Mouse (Mus musculus) intestine, postnatal 0 days (tissue): Measurements from ENCODE around the gene Gnaz. TPM values are rescaled to one million over a fixed set of nuclear protein-coding genes. Genes with fewer than 3 reads are reported as not detected.
"Not testable (repeated sequence)": the region's sequence is repeated elsewhere in the genome, so short reads cannot be mapped to it uniquely, and the experiment has no call there.

Experiments
- ATAC-seq: fragments of 200-750 bp; cut with Nextera tagmentation; 2 replicates; pipeline ENCODE4 v1.8.0; 2017; ENCODE audit warnings: mild to moderate bottlenecking, moderate TSS enrichment, moderate library complexity
- H3K27ac ChIP-seq: fragments of 300-500 bp; sonication (generic); 2 replicates; pipeline ENCODE4 v1.5.1; 2014; ENCODE audit warnings: mild to moderate bottlenecking, low read depth, low read length, moderate library complexity
- H3K27me3 ChIP-seq: fragments of 300-500 bp; sonication (generic); replicated peaks from 2 replicates; pipeline ENCODE4 v1.6.1; 2014; ENCODE audit warnings: low read length, mixed read lengths; ENCODE audit not compliant: control insufficient read depth, insufficient read depth
- H3K36me3 ChIP-seq: fragments of 300-500 bp; sonication (generic); 2 replicates; pipeline ENCODE4 v1.6.1; 2014; ENCODE audit warnings: mild to moderate bottlenecking, moderate library complexity; ENCODE audit not compliant: control insufficient read depth, insufficient read depth
- H3K4me1 ChIP-seq: fragments of 300-500 bp; sonication (generic); replicated peaks from 2 replicates; pipeline ENCODE4 v1.6.1; 2014; ENCODE audit warnings: antibody characterized with exemption, low read length, mixed read lengths; ENCODE audit not compliant: control insufficient read depth, insufficient read depth
- H3K4me2 ChIP-seq: fragments of 300-500 bp; sonication (generic); replicated peaks from 2 replicates; pipeline ENCODE4 v1.6.1; 2014; ENCODE audit warnings: low read depth, mild to moderate bottlenecking, moderate library complexity
- H3K4me3 ChIP-seq: fragments of 300-500 bp; sonication (generic); 2 replicates; pipeline ENCODE4 v1.5.1; 2014; ENCODE audit warnings: low read depth, low read length
- H3K9ac ChIP-seq: fragments of 300-500 bp; sonication (generic); 2 replicates; pipeline ENCODE4 v1.6.1; 2014; ENCODE audit warnings: mild to moderate bottlenecking, low read depth, low read length
- H3K9me3 ChIP-seq: fragments of 300-500 bp; sonication (generic); 2 replicates; pipeline ENCODE4 v1.6.1; 2016; ENCODE audit warnings: mixed run types; ENCODE audit not compliant: control insufficient read depth
- CTCF ChIP-seq: sonication (generic); IDR thresholded peaks from 2 replicates; pipeline ENCODE4 v1.5.1; 2016; ENCODE audit warnings: low read depth, mild to moderate bottlenecking, control low read depth, antibody characterized with exemption, moderate library complexity
- WGBS: fragments of 180-500 bp; shearing (Covaris S2); extraction: QIAGEN DNeasy Blood & Tissue Kit; methylation state at CpG from one replicate; pipeline ENCODE4 v1.1.7; 2014; 5-methylcytosine and 5-hydroxymethylcytosine counted together
- polyA plus RNA-seq: library from polyadenylated mRNA; unstranded; fragments of >200 nt; fragmentation: Nextera tagmentation; extraction: Ambion mirVana; gene quantifications from 2 replicates; pipeline ENCODE4 v1.2.1, GENCODE M21; 2015

Gene Gnaz
- polyA plus RNA-seq, 1 experiment from 2014 or later, result 2.4 TPM

GRCm38 (mm10) chr10:75029677-75030076 is 62.7 kb downstream of the Gnaz start:
- no peaks in the 10 kb centered on the region for H3K4me1 ChIP-seq
- no peaks in the 10 kb centered on the region for H3K9me3 ChIP-seq
- H3K4me2 ChIP-seq, result no peak overlapping the region
- WGBS, result 94% methylated on average over 3 of the region's 3 CpGs
- no peak for ATAC-seq
- no peaks in the 10 kb centered on the region for H3K27me3 ChIP-seq
- no peaks in the 10 kb centered on the region for H3K36me3 ChIP-seq
- no peak for TF ChIP-seq CTCF
- no peak overlapping the region for H3K9ac ChIP-seq
- H3K27ac ChIP-seq, result no peak overlapping the region
- H3K4me3 ChIP-seq, result no peak overlapping the region

GRCm38 (mm10) chr10:75030234-75030633 is 63.3 kb downstream of the Gnaz start:
- Histone ChIP-seq H3K4me3 (no peak overlapping the region), H3K4me1 (no peaks in the 10 kb centered on the region), H3K9ac (no peak overlapping the region), H3K36me3 (no peaks in the 10 kb centered on the region), H3K4me2 (no peak overlapping the region), H3K27ac (no peak overlapping the region), H3K9me3 (no peaks in the 10 kb centered on the region), H3K27me3 (no peaks in the 10 kb centered on the region)
- no peak for TF ChIP-seq CTCF
- no peak for ATAC-seq
- 76% methylated on average over 3 of the region's 3 CpGs for WGBS

DNA sequence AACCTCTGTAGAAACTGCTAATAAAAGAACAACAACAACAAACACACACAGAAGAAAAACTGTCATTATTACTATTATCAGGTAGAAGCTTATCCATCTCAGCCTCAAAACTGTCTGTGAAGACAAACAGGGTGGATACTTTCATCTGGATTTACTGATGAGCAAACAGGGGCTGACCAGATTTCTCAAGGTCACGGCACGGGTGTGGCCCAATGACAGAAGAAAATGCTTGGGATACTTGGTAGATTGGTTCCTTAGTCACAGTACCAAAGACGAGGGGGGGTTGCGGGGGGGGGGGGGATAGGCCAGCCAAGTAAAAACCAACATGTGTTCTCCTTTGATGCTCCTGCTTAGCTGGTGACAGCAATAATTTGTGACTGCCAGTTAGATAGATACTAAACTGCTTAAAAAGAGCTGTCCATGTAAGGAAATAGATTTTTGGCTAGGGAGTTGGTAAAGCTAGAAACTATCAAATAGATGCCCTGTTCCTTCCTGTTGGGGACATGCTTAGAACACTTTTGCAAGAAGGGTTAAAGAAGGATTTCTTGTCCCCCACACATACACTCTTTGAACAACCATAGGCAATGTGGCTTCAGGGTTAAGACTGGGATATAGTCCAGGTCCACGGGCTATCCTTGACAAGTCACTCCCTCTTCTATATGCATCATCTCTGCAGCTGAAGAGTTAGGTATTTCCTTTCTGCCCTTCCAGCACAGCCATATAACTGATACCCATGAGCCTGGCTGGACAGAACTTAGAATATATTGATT is 64.6 kb downstream of the Gnaz start:
- no peaks in the 10 kb centered on the region for H3K36me3 ChIP-seq
- WGBS, result 50% methylated on average over 5 of the region's 5 CpGs
- H3K4me3 ChIP-seq, result no peak overlapping the region
- H3K9me3 ChIP-seq, result no peaks in the 10 kb centered on the region
- H3K27me3 ChIP-seq, result no peaks in the 10 kb centered on the region
- no peaks in the 10 kb centered on the region for H3K4me1 ChIP-seq
- no peak for TF ChIP-seq CTCF
- ATAC-seq, result no peak
- H3K4me2 ChIP-seq, result no peak overlapping the region
- no peak overlapping the region for H3K9ac ChIP-seq
- H3K27ac ChIP-seq, result no peak overlapping the region

- Histone ChIP-seq H3K27me3 (no peaks in the 10 kb centered on the region), H3K27ac (no peak within 1 kb of the TSS), H3K36me3 (no peaks in the 10 kb centered on the region), H3K4me1 (peaks cover 4% of the 10 kb centered on the region; the same call in 1 of the 2 replicates), H3K9ac (no peak within 1 kb of the TSS), H3K9me3 (no peaks in the 10 kb centered on the region), H3K4me3 (no peak within 1 kb of the TSS), H3K4me2 (no peak within 1 kb of the TSS)
- 27% methylated on average over 10 of the region's 10 CpGs for WGBS
- ATAC-seq, result no peak
- no peak for TF ChIP-seq CTCF
These were observed 65.4 kb downstream of the Gnaz start, which contains the start of gene Rsph14 for GRCm38 (mm10) chr10:75032395-75032794. Rsph14 (minus strand) TSS chr10:75032586.

GRCm38 (mm10) chr10:75036883-75037379 is 70.0 kb downstream of the Gnaz start, which contains the start of gene Rab36:
Rab36 (plus strand) TSS chr10:75037058.
- no peak for TF ChIP-seq CTCF

GRCm38 (mm10) chr10:75042060-75042459 is 75.1 kb downstream of the Gnaz start:
- H3K4me2 ChIP-seq, H3K27me3 ChIP-seq, H3K9ac ChIP-seq, H3K4me3 ChIP-seq, H3K4me1 ChIP-seq, H3K36me3 ChIP-seq, ATAC-seq, H3K9me3 ChIP-seq, H3K27ac ChIP-seq: not testable (repeated sequence)
- 10% methylated on average over 1 of the region's 1 CpGs for WGBS

More at GRCm38 (mm10) chr10:75036883-75037379, 70.0 kb downstream of the Gnaz start, which contains the start of gene Rab36:
- peak; percentile 94 for ATAC-seq
- Histone ChIP-seq H3K4me1 (peaks cover 4% of the 10 kb centered on the region; the same call in 1 of the 2 replicates), H3K4me2 (peak within 1 kb of the TSS; percentile 61), H3K27ac (no peak within 1 kb of the TSS), H3K9me3 (no peaks in the 10 kb centered on the region), H3K4me3 (peak within 1 kb of the TSS; percentile 36), H3K9ac (no peak within 1 kb of the TSS; the same call in 1 of the 2 replicates), H3K27me3 (no peaks in the 10 kb centered on the region), H3K36me3 (no peaks in the 10 kb centered on the region)
- under 1% methylated on average over 36 of the region's 36 CpGs for WGBS
